Mouse (Mus musculus) retina, embryonic 14.5 days (tissue): Measurements from ENCODE around the gene Sult2b1.

Experiments used
- DNase-seq: peaks from one replicate; pipeline ENCODE4 v3.0.0-alpha.2; 2015; ENCODE audit warnings: low spot score

The Sult2b1 gene

DNA sequence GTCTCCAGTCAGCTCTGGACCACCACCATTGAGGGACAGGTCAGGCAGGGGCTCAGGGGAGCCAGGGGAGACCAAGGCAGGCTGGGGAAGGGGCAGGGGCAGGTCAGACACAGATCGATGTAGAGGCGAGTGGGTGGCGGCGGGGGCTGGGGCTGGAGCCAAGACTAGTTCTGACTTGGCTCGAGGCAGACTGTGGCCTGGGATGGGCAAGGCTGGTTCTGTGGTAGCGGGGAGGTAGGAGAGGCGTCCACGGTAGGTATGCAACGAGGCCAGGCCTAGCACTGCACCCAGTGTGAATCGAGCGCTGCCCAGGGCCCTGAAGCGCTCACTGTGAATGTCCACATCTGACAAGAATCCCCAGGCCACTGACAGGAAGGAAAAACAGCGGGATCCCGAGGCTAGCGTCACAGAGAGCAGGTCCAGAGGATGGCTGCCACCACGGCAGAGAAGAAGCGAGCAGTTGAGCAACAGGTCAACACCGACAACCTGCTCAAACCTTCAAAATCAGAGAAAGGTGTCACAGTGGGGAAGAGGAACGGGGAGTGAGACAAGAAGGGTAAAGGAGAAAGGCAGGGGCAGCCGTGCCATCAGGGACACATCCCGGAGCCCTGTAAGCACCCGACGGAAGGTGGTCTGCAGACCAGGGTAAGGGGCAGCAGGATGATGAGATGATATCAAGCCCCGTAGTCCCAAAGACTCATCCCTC, 73.0 kb downstream of the Sult2b1 start:
- DNase-seq = no peak

DNA sequence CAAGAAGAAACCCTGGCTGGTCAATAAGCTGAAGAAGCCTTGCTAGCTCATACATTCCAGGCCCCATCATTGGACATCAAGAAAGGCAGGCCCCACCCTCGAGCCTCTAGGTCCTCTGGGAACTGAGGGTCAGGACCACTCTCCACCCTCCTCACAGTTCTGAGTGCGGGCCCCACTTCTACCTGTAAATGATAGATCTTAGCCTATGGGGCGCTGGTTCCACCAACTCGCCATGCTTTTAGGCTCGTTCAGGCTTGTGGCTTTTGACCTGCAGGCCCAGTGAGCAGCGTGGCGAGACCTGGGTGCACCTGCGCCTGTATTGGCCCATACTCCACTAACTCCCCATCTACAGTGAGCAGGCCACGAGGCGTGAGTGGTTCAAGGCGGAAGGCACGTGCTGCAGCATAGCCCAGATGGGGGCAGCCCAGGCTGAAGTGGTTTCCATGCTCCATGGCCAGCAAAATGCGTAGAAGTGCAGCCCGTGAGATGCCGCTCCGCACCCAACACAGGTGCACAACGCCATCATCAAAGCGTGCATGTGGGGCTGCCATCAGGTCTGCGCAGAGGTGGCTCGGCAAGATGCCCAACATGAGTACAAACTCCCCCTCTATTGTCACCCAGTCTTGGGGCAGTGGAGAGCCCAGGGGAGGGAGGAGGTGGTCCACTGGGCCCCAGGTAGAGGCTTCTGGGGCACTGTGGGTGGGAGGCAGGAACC, 73.8 kb downstream of the Sult2b1 start:
- DNase-seq = no peak

DNA sequence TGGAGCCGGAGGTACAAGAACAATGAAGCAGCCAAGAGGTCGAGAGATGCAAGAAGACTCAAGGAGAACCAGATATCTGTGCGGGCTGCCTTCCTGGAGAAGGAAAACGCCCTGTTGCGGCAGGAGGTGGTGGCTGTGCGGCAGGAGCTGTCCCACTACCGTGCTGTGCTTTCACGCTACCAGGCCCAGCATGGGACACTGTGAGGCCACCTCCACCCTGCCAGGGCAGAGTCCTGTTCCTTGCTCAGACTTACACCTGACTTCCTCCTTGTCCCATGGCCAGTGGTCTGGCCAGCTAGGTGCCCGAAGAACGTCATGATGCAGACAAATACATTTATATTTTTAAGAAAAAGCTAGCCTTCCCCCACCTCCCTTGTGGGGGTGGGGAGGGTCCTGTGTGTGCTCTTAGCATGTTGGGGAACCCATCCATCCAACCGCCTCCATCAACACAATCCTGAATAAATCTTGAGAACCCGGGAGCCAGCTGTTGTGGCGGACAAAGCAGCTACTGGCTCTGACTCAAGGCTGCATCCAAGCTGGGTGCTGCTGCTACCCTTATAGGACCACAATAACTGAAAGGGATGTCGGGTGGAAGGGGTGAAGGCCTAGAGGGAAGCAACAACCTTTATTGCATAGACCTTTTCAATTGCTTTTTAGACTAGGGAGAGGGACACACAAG, 74.7 kb downstream of the Sult2b1 start:
- DNase-seq = no peak

DNA sequence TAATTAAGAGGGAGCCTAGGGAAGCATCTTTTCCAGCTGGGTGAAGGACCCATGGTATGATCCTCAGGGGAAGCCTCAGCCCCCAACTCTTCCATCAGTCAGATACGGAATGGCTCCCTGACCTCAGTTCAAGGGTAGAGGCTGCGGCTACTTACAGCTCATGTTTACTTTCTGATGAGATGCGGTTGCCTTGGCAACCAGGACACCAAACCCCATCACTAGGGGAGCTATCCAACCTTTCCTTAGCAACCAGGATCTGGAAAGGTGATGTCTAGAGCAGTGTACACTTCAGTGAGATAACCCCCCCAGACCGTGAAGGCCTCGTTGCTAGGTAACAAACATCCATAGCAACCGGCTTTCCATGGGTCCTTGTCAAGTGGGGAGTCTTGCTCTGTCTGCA, 75.4 kb downstream of the Sult2b1 start:
- DNase-seq = no peak

DNA sequence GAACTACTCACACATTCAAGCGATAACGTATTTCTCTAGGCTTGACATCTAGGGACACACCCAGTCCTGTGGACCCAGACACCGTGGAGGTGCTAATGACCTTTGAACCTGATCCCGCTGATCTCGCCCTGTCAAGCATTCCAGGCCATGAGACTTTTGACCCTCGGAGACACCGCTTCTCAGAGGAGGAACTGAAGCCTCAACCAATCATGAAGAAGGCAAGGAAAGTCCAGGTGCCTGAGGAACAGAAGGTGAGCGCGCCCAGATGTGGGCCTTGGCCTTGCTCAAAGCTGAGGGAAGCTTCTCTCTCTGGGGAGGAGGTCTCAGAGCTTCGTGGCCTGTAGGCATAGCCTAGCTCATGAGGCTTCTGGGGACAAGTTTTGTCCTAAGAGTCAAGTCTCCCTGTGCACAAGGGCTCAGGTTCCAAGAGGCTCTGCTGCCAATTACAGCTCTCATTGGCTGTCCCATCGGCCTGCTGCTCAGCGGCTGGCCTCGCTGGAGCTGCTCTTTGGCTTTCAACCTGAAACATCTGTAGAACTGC, 76.2 kb downstream of the Sult2b1 start:
- DNase-seq = no peak

DNA sequence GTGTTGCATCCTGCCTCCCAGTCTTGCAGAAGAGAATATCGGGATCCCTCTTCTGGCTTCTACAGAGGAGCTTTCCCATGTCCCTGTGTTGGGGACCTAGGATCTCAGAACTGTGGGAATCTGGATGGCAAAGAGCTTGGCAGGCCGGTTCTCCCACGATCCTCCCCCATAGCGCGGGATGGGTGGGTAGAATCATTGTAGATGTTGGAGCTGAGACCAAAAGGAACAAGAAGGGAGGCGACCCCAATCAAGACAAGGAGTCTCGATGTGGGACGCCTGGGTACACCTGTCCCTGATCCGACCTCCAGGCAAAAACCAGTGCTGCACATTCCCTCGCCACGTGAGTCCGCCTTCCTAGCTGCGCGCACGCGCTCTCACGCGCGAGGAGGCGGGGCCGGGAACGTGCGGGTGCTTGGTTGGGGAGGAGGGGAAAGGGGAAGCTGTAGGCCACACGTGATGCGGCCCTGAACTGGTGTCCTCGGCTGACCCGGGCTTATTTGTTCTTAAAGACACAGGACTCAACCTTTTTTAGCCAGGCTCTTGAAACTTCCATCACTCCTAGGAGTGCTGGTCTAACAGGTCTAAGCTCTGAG, 77.0 kb downstream of the Sult2b1 start:
- peak; percentile 88 for DNase-seq

DNA sequence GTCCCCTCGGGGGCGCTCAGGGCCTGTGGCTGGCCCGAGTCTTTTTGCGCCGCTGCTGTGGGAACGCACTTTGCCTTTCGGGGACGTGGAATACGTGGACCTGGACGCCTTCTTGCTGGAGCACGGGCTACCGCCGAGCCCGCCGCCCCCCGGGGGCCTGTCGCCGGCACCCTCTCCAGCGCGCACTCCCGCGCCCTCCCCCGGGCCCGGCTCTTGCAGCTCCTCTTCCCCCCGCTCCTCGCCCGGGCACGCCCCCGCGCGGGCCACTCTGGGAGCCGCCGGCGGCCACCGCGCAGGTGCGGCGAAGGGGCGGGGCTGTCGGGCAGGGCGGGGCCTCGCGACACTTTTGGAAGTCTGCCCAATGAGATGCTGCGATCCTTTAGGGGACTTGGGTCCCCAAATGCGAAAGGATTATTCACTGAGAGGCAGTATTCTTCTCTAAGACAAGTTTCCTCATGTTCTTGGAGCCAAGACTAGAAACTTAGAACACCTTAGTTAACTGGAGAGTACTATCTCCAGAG, 77.7 kb downstream of the Sult2b1 start:
- peak; percentile 75 for DNase-seq

DNA sequence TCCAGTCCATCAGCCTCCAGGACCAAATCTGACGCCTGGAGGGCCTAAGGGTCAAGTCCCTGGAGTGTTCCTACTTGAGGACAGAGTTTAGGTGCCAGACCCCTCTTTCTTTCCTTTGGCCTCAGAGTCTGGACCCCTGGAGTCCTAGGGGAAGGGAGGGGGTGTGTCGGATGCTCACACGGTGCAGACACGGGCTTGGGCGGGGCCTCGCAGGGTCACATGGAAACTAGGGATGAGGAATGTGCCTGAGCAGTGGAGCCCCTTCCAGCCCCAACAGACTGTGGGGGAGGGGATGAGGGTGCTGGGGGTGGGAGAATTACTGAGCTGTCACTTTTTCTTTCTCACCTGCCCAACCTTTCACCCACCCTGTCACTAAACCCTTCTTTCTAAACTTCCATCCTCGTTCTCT, 78.6 kb downstream of the Sult2b1 start:
- no peak for DNase-seq

DNA sequence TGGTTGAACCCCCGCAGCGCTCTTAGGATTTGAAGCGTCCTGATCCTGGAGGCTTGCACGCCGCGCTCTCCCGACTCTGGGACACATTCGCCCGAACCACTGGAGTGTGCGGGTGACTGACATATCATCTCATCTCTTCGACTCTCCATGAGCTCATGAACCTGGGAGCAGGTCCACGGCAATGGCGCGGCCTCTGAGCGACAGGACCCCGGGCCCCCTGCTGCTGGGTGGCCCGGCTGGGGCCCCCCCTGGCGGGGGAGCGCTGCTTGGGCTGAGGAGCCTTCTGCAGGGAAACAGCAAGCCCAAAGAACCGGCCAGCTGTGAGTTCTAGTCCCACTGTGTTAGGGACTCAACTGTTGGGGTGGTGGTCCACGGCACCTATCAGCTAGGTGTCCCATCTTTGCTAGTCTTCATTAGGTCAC, 79.0 kb downstream of the Sult2b1 start:
- no peak for DNase-seq

DNA sequence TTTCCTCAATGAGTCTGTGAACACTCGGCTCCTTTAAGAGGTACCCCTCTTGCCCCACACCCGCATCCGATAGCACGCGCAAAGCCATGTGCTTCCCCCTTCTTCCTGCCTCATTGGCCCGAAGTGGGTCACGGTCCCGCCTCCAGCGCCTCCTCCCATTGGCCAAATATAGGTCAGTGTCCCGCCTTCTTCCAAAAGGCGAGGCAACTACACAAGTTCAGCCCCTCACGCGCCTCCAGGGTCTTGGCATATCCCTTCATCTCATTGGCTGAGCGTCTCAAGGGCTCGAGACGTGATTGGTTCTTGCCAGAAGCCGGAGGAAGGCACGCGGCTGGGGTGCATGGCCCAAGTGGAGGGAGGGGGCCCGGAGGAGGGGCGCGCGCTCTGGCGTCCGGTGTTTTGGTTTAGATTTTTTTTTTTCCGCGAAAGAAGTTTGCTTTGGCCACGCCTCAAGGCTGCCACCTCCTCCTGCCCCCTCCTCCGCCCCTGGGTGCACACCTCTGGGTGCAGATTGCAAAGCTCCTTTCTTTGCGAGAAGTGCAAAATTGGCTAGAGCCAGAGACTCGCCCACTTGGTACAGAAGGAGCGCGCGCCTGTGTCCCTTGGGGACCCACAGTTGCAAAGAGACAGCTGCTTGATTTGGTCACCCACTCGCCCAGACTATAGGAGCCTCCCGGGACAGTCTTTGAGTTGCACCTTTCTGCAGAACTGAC, 79.6 kb downstream of the Sult2b1 start, which contains the start of gene Dbp:
Dbp (plus strand) TSS at position 359 of the 713 bp plus-strand sequence.
- peak; percentile 98 for DNase-seq

DNA sequence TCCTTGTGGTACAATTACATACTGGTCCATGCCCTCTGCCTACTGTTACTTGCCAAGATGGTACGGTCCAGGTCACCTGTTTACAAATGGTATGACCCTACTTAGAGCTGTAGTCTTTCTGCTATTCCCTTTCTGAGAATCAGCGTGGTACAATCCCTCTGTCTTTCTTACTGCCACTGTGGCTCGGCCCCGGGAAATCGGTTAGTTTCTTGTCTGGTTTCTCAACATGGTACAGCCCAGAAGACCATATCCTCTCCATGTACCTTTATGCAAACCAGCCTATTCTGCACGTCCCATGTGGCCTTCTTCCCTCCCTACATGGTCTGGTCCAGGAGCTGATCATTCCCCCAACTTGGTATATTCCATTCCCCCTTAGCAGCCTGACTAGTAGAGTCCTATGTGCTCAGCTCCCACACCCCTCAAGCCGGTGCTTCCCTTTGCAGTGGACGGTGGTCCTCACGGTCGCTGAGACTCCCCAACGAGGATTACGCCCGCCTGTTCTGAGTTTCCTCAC, 80.4 kb downstream of the Sult2b1 start:
- DNase-seq = peak; percentile 88

DNA sequence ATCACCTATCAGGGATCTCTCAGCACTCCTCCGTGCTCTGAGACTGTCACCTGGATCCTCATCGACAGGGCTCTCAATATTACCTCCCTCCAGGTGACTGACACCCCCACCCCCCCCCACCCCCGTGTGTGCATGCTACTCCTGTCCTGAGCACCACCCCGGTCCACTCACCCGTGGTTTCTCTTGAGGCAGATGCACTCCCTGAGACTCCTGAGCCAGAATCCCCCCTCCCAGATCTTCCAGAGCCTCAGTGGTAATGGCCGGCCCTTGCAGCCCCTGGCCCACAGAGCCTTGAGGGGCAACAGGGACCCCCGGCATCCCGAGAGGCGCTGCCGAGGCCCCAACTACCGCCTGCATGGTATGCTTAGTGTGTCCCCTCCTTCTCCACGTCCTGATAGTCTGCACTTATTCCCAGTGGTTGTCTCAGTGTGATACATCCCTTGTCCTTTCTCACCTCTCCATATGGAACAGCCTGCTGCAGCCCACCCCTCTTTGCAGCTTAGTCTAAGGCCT, 80.9 kb downstream of the Sult2b1 start:
- DNase-seq = no peak

DNA sequence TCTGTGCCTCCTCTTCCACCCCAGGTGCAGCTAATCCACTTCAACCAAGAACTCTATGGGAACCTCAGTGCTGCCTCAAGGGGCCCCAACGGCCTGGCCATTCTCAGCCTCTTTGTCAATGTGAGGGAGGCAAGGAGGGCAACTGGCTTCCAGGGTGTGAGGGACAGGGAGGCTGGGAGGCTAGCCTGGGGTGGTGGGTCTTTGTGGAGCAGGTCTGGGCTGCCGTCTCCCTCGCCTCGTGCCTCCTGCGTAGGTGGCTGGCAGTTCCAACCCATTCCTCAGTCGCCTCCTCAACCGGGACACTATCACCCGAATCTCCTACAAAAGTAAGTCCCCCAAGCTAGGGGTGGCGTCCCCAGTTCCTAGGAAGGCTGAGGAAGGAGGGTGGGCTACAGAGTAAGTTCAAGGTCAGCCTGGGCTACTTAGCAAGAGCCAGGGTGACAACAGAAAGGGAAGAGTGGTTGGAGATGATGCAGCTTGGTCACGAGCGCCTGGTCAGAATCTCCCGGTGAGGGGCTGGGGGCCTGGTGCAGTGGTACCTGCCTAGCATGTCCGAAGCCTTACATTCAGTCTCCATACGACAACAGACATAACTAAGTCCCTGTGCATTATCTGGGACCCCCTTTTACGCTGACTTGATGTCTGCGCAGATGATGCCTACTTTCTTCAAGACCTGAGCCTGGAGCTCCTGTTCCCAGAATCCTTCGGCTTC, 81.5 kb downstream of the Sult2b1 start:
- no peak for DNase-seq

DNA sequence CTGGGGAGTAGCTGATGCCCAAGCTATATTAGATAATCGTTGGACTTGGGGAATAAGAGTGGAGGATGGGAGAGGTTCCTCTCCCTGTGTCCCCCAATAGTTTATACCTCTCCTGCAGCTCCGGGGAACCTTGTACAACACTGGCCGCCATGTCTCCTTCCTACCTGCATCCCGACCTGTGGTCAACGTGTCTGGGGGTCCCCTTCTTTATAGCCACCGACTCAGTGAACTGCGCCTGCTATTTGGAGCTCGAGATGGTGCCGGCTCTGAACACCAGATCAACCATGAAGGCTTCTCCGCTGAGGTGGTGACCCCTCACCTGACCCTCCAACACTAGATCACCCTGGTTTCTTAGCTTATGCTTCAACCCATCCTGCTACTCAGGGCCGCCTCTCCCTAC, 82.2 kb downstream of the Sult2b1 start:
- DNase-seq = no peak

DNA sequence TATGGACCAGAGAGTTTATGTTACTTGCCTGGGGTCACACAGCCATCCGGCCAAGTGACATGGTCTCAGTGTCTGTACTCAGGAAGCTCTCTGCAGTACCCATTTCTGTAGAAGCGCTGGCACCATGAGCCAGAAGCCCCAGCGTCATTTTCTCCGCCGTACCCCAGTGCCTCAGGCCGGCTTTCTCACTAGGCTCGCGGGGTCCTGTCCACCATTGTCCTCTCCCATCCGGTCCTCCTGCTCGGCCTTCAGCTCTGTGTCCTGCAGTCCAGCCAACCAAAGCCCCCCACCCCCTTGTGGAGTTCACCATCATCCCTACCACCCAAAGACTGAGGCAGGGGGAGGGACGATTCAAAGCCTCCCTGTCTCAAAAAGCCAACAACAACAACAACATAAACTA, 82.9 kb downstream of the Sult2b1 start:
- no peak for DNase-seq

DNA sequence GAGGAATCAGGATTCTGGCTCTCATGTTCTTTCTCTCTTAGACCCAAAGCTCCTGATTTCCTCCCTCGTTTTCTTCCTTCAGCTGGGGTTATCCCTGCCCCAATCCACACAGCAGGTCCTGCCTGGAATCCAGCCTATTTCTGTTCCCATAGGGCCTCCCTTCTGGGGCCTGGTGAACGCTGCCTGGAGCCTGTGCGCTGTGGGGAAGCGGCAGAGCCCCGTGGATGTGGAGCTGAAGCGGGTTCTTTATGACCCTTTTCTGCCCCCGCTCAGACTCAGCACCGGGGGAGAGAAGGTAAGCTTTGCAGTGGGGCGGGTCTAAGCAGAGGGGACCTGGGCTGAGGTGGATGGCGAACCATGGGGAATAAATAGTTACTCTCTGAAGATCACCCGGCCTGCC, 83.4 kb downstream of the Sult2b1 start:
- no peak for DNase-seq

DNA sequence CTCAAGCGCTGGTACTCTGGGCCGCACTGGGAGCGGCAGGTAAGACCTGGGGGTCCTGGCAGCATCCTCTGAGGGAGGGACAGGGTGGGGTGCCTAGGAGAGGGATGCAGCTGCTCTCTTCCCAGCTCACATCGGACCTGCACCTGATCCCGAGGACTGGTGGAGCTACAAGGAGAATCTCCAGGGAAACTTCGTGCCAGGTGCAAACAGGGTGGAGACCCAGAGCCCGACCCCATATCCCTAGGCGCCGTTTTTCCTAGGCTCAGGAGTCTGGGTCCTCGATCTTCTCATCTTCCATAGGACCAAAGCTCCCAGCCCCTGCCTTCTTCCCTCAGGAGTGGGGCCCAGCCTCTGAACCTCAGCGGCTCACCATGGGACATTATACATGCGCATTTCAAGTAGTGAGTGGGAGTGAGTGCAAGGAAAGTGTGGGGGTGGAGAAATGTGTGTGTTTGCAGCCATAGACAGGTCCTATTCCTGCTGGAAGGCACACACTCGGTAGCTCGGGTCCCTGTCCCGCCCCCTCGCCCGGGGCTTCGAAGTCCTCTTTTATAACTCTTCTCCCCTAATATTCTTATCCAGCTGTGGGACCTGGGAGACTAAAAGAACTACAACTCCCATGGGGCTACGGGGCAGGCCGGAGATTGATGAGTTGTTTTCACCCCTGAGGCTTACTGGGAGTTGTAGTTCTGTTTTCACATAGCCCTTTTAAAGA, 84.0 kb downstream of the Sult2b1 start:
- DNase-seq = peak; percentile 85

DNA sequence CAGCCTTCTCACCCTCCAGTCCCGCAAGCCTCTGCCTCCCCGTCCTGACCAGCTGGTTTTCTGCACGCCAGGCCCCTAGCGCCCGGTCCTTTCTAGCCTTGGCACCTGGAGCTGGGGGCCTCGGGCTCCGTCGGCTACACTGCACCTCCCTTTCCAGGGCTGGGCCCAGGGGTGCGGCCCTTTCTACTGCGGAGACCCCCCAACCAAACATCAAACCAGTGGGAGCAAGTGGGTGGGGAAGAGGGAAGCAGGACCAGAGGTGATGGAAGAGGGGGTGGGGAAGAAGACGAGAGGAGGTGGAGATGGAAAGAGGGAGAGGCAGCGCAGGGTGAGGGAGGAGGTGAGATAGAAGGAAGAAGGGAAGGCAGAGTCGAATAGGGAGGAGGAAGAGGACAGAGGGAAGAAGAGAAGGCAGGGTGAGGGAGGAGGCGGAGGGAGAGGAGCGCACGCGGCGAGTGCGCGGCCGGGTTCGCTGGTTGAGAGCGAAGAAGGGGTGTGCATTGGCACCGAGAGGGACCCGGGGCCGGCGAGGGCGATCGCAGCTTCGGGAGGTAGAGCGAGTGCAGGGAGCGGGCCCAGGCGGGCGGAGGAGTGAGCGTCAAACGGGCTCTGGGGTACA, 84.8 kb downstream of the Sult2b1 start, which contains the start of gene Car11:
Car11 (plus strand) TSS at position 321 of the 619 bp plus-strand sequence.
- DNase-seq = no peak

DNA sequence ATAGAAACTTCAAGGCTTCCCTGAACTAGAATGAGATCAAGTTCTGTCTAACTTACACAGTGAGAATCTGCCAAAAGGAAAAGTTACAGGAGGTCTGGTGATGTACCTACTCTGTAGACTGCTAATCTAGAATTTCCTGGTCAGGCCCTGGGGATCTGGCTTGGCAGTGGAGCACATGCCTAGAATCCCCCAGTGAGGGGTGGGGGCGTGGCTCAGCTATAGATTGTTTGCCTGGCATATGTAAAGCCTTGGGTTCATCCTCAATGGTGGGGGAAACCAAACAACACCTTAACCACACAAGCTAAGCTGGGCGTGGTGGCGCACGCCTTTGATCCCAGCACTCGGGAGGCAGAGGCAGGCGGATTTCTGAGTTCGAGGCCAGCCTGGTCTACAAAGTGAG, 86.6 kb downstream of the Sult2b1 start:
- no peak for DNase-seq
